Comparison of ENCODE assay signal across 36 mouse cellular contexts in the genomic region with DNA sequence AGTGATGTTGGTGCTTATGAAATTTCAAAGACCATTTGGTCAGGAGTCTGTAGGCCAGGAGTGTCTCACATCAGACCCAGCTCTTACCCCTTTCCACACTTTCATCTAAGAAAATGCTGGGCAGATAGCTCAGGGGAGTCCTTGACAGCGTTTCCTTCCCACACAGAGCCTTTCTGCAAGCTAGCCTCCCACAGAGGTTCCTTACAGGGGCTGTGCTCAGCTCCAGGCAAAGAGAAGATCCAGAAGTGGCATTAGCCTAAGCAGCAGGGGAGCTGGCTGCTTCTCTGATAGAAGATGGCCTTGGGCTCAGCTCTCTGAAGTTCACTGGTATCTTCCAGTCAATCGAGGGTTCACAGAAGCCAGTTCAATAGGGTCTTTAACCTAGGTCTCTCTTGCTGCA. TPM values are rescaled to one million over a fixed set of nuclear protein-coding genes. Genes with fewer than 3 reads are reported as not detected.
A peak's percentile ranks its signal among the peaks of the same experiment; 100 is the strongest.
DNase-seq lines count a peak whose midpoint lies in the region; ATAC-seq and TF ChIP-seq lines count a peak whose summit lies in the region.
"Had no signal": no experiment of that assay in that cellular context is flagged by ENCODE, and none has a peak within 500 bp of the region (broad histone marks: within the 10 kb centered on the region; RNA-seq: fewer than 3 reads in every experiment).

No protein-coding gene starts in this region.

- DNase-seq in layer of hippocampus, adult 2 months (ENCODE audit: low spot score in 2 of 2), result no peak
- DNase-seq in layer of hippocampus, postnatal 36 days, result no peak
- peak; percentile 80 for DNase-seq in brain, adult 2 months (ENCODE audit: low read depth, low spot score)
- no peak for DNase-seq in intestine, embryonic 14.5 days (ENCODE audit: low spot score)
- no peak for DNase-seq in testis, postnatal 14 days (ENCODE audit: low spot score)
- no peak for DNase-seq in c-Kit-positive CD71-positive TER-119-positive erythroid progenitor cells, embryonic 14.5 days (ENCODE audit: low spot score)
- DNase-seq: adrenal gland, postnatal 14 days; cerebellum, adult 18-20 months; cerebellum, postnatal 25 days; heart, postnatal 14 days; kidney, adult 9 months; kidney, postnatal 25 days; liver, embryonic 13.5 days; lung, adult 18-20 months; lung, postnatal 14 days; midbrain, embryonic 14.5 days; thymus, postnatal 4 days had no signal

- H3K4me2 ChIP-seq in intestine, embryonic 14.5 days (ENCODE audit: low read length), result peak overlapping the region; percentile 46
- H3K4me2 ChIP-seq: forebrain, embryonic 13.5 days; heart, embryonic 13.5 days; hindbrain, embryonic 15.5 days; limb, embryonic 15.5 days; liver, embryonic 13.5 days had no signal

- no peaks in the 10 kb centered on the region for H3K9me3 ChIP-seq in intestine, embryonic 14.5 days (ENCODE audit: control insufficient read depth, low read length)
- H3K9me3 ChIP-seq: forebrain, embryonic 13.5 days; heart, embryonic 13.5 days; hindbrain, embryonic 10.5 days; hindbrain, embryonic 15.5 days; limb, embryonic 10.5 days; limb, embryonic 15.5 days; liver, embryonic 13.5 days had no signal

- no peak overlapping the region for H3K4me3 ChIP-seq in layer of hippocampus, adult 2 months
- peak overlapping the region; percentile 44 for H3K4me3 ChIP-seq in intestine, embryonic 14.5 days (ENCODE audit: low read depth, low read length)
- peak overlapping the region; percentile 76 for H3K4me3 ChIP-seq in small intestine, adult 2 months (ENCODE audit: low read depth, low read length)
- H3K4me3 ChIP-seq: forebrain, embryonic 13.5 days; heart, embryonic 13.5 days; hindbrain, embryonic 10.5 days; hindbrain, embryonic 15.5 days; limb, embryonic 10.5 days; limb, embryonic 15.5 days; liver, embryonic 13.5 days had no signal

- no peak for TF ChIP-seq CTCF in layer of hippocampus, adult 2 months (conservative IDR thresholded peaks at IDR 0.05)
- TF ChIP-seq CTCF in small intestine, adult 2 months (IDR thresholded peaks at IDR 0.05; ENCODE audit: extremely low read depth, insufficient read length, insufficient replicate concordance, low read depth, low read length), result no peak

- no peaks in the 10 kb centered on the region for H3K27me3 ChIP-seq in intestine, embryonic 14.5 days (replicated peaks; ENCODE audit: control insufficient read depth, insufficient read depth, low read length)
- H3K27me3 ChIP-seq in small intestine, adult 2 months (ENCODE audit: control insufficient read depth, insufficient read depth, low read length), result no peaks in the 10 kb centered on the region
- H3K27me3 ChIP-seq: forebrain, embryonic 13.5 days; heart, embryonic 13.5 days; hindbrain, embryonic 15.5 days; limb, embryonic 15.5 days; liver, embryonic 13.5 days had no signal

- peak overlapping the region; percentile 58 for H3K9ac ChIP-seq in intestine, embryonic 14.5 days (ENCODE audit: low read length)
- H3K9ac ChIP-seq: forebrain, embryonic 13.5 days; heart, embryonic 13.5 days; hindbrain, embryonic 15.5 days; limb, embryonic 15.5 days; liver, embryonic 13.5 days had no signal

- 0 out of 2 replicates have a peak overlapping the region, but pooled peaks have one; percentile 3 for H3K27ac ChIP-seq in layer of hippocampus, adult 2 months
- peak overlapping the region; percentile 62; the same call in 1 of the 2 replicates for H3K27ac ChIP-seq in intestine, embryonic 14.5 days (ENCODE audit: low read depth)
- H3K27ac ChIP-seq in small intestine, adult 2 months (ENCODE audit: insufficient read depth, low read depth, low read length), result peak overlapping the region; percentile 99
- H3K27ac ChIP-seq: forebrain, embryonic 13.5 days; heart, embryonic 13.5 days; hindbrain, embryonic 10.5 days; hindbrain, embryonic 15.5 days; limb, embryonic 10.5 days; limb, embryonic 15.5 days; liver, embryonic 13.5 days had no signal

- H3K36me3 ChIP-seq in intestine, embryonic 14.5 days (ENCODE audit: control insufficient read depth, insufficient read depth, low read length), result 0 out of 2 replicates have a peak, but pooled peaks cover 8% of the 10 kb centered on the region
- peaks cover 21% of the 10 kb centered on the region for H3K36me3 ChIP-seq in small intestine, adult 2 months (ENCODE audit: control insufficient read depth, insufficient read depth, low read length)
- H3K36me3 ChIP-seq: heart, embryonic 13.5 days; hindbrain, embryonic 10.5 days; hindbrain, embryonic 15.5 days; limb, embryonic 10.5 days; limb, embryonic 15.5 days; liver, embryonic 13.5 days had no signal

- ATAC-seq in intestine, embryonic 14.5 days (replicated peaks; ENCODE audit: low FRiP score, low TSS enrichment, low read depth), result no peak
- ATAC-seq: CD4-positive, CD25-positive, alpha-beta regulatory T cell, adult 4 months; forebrain, embryonic 13.5 days; inflammation-experienced regulatory T-cells, adult 6 months had no signal

- 46% methylated on average over 2 of the region's 2 CpGs for WGBS in intestine, embryonic 14.5 days
- 19% methylated on average over 2 of the region's 2 CpGs for WGBS in small intestine, adult 2 months

- TF ChIP-seq POLR2A in small intestine, adult 2 months (IDR thresholded peaks at IDR 0.05; ENCODE audit: low read depth, low read length), result no peak

- no peaks in the 10 kb centered on the region for H3K4me1 ChIP-seq in intestine, embryonic 14.5 days (replicated peaks; ENCODE audit: control insufficient read depth, insufficient read depth, low read length)
- H3K4me1 ChIP-seq in small intestine, adult 2 months (ENCODE audit: control insufficient read depth, insufficient read depth, insufficient read length, low read length), result peaks cover 9% of the 10 kb centered on the region; the same call in 1 of the 2 replicates
- H3K4me1 ChIP-seq: forebrain, embryonic 13.5 days; hindbrain, embryonic 15.5 days; limb, embryonic 10.5 days; limb, embryonic 15.5 days; liver, embryonic 13.5 days had no signal

RNA-seq across cellular contexts. Expression of a gene that starts 1.6 kb away (rescaled TPM):
- not detected for total RNA-seq in layer of hippocampus, adult 2 months (2021)
- not detected for total RNA-seq in layer of hippocampus, postnatal 36 days (2021)
- polyA plus RNA-seq in intestine, embryonic 14.5 days (2014; fragmentation: Nextera tagmentation; extraction: Ambion mirVana), result 86.3 and 90.8 TPM in 2 replicates
- 59.6 and 144 TPM in 2 replicates for polyA plus RNA-seq in small intestine, adult 2 months (2012; rRNA removed)
- total RNA-seq: gastrocnemius, adult 8-10 months; gastrocnemius, postnatal 4 days; heart, adult 8-10 months; layer of hippocampus, adult 18-20 months; layer of hippocampus, postnatal 14 days; left cerebral cortex, postnatal 10 days; monocyte, adult 5-6 weeks had no signal
- polyA plus RNA-seq: CD4-positive, CD25-positive, alpha-beta regulatory T cell, adult 4 months; embryonic facial prominence, embryonic 11.5 days; forebrain, embryonic 13.5 days; heart, embryonic 13.5 days; hindbrain, embryonic 10.5 days; hindbrain, embryonic 15.5 days; limb, embryonic 10.5 days; liver, embryonic 13.5 days; midbrain, embryonic 14.5 days; neural tube, embryonic 14.5 days; thymus, postnatal 0 days had no signal

Comparison
In these comparisons a context has a peak if more than half of its experiments do, and no peak if none do; other contexts are left out.
1. H3K27ac ChIP-seq: peak in every context shown above with its lines; median percentile 99 in small intestine, adult 2 months; 62 in intestine, embryonic 14.5 days; 3 in layer of hippocampus, adult 2 months.